Mouse (Mus musculus) small intestine, adult 2 months (tissue): ENCODE results near the gene As3mt. TPM values are rescaled to one million over a fixed set of nuclear protein-coding genes. Genes with fewer than 3 reads are reported as not detected.

Experiments
- H3K27ac ChIP-seq: fragments of 200-500 bp; 2 replicates; pipeline ENCODE4 v1.5.1; 2012; ENCODE audit warnings: low read depth, low read length, control low read depth, inconsistent platforms; ENCODE audit not compliant: insufficient read depth
- H3K27me3 ChIP-seq: fragments of 200-500 bp; 2 replicates; pipeline ENCODE4 v1.6.1; 2012; ENCODE audit warnings: mild to moderate bottlenecking, moderate library complexity, low read length, inconsistent platforms; ENCODE audit not compliant: control insufficient read depth, insufficient read depth
- H3K36me3 ChIP-seq: fragments of 200-500 bp; 2 replicates; pipeline ENCODE4 v1.6.1; 2012; ENCODE audit warnings: mild to moderate bottlenecking, low read length, control low read depth, inconsistent platforms; ENCODE audit not compliant: control insufficient read depth, insufficient read depth
- H3K4me1 ChIP-seq: fragments of 200-500 bp; 2 replicates; pipeline ENCODE4 v1.6.1; 2012; ENCODE audit warnings: low read length, inconsistent platforms, mixed read lengths; ENCODE audit not compliant: control insufficient read depth, insufficient read depth, insufficient read length
- H3K4me3 ChIP-seq: fragments of 200-500 bp; 2 replicates; pipeline ENCODE4 v1.5.1; 2012; ENCODE audit warnings: low read depth, mild to moderate bottlenecking, control low read depth, inconsistent platforms, low read length, moderate library complexity
- CTCF ChIP-seq: fragments of 200-500 bp; IDR thresholded peaks from 2 replicates; pipeline ENCODE4 v1.5.1; 2012; ENCODE audit warnings: low read depth, mild to moderate bottlenecking, control low read depth, inconsistent platforms, low read length, moderate library complexity, mixed read lengths; ENCODE audit not compliant: insufficient replicate concordance, insufficient read length; ENCODE audit errors: extremely low read depth
- POLR2A ChIP-seq: fragments of 200-500 bp; IDR thresholded peaks from 2 replicates; pipeline ENCODE4 v1.6.1; 2012; ENCODE audit warnings: low read depth, mild to moderate bottlenecking, control low read depth, inconsistent platforms, low read length, moderate library complexity
- WGBS: fragments of 180-500 bp; shearing (Covaris S2); methylation state at CpG from one replicate; pipeline ENCODE4 v1.1.7; 2018; 5-methylcytosine and 5-hydroxymethylcytosine counted together
- polyA plus RNA-seq: library from polyadenylated mRNA; depleted of rRNA; stranded (reverse); fragments of >200 nt; gene quantifications from 2 replicates; pipeline ENCODE4 v1.2.3, GENCODE M21; 2012

Gene As3mt
- polyA plus RNA-seq, 1 experiment, result 10.3 TPM

DNA sequence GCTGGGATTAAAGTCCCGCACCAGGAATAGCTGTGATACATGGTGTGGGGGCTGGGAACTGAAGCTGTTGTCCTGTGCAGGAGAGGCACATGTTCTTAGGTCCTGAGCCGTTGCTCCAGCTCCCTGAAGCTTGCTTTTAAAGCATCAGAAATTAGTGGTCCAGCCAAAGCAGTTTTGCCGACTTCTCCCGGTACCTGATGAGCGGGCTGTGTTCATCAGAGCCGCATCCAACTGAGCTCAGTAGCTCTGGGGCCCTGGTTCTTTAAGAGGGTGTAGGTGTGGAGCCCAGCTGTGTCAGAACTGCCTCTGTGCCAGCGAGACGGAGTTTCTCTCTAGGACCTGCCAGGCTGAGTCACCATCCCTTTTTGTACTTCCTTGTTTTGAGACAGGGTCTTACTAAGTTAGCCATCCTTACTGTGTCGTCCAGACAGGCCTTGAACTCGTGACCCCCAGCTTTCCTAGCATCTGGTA lies 8.2 kb upstream of the As3mt start:
- WGBS, result 61% methylated on average over 10 of the region's 10 CpGs
- TF ChIP-seq CTCF, result no peak
- TF ChIP-seq POLR2A, result no peak
- H3K36me3 ChIP-seq, result peaks cover 6% of the 10 kb centered on the region

DNA sequence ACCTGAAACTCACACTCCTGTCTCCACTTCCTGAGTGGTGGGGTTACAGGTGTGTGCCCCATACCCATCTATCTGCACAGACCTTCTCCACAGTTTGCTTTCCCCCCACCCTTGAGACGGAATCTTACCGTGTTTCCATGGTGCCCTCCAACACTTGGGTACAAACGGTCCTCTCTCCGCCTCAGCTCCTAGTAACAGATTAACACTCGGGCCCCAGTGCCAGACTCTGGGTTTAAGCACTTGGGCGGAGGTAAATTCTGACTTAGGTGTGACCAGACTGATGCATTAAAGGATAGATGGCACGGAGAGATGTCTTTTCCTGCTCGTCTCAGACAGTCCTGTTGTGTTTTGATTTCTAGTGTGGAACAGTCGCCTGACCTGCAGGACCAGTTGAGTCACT lies 6.1 kb upstream of the As3mt start:
- TF ChIP-seq CTCF (no peak), POLR2A (no peak)
- WGBS, result 75% methylated on average over 9 of the region's 9 CpGs
- Histone ChIP-seq H3K4me1 (peaks cover 4% of the 10 kb centered on the region; the same call in 1 of the 2 replicates), H3K27ac (no peak overlapping the region), H3K36me3 (peaks cover 6% of the 10 kb centered on the region), H3K27me3 (no peaks in the 10 kb centered on the region), H3K4me3 (no peak overlapping the region)

More for the DNA sequence above, 8.2 kb upstream of the As3mt start:
- H3K27me3 ChIP-seq, result no peaks in the 10 kb centered on the region
- no peak overlapping the region for H3K27ac ChIP-seq
- H3K4me3 ChIP-seq, result no peak overlapping the region
- H3K4me1 ChIP-seq, result peaks cover 4% of the 10 kb centered on the region; the same call in 1 of the 2 replicates

- Histone ChIP-seq H3K4me3 (no peak overlapping the region), H3K36me3 (peaks cover 9% of the 10 kb centered on the region), H3K4me1 (peaks cover 10% of the 10 kb centered on the region; the same call in 1 of the 2 replicates), H3K27ac (no peak overlapping the region), H3K27me3 (no peaks in the 10 kb centered on the region)
- 77% methylated on average over 7 of the region's 7 CpGs for WGBS
- TF ChIP-seq POLR2A, result no peak
- TF ChIP-seq CTCF, result no peak
These were observed 1.3 kb upstream of the As3mt start for GRCm38 (mm10) chr19:46705779-46706495.

GRCm38 (mm10) chr19:46706540-46707295 lies 540 bp upstream of the As3mt start:
- Histone ChIP-seq H3K36me3 (peaks cover 5% of the 10 kb centered on the region; the same call in 1 of the 2 replicates), H3K27me3 (no peaks in the 10 kb centered on the region), H3K4me1 (peaks cover 10% of the 10 kb centered on the region; the same call in 1 of the 2 replicates), H3K27ac (peak overlapping the region; percentile 63), H3K4me3 (no peak overlapping the region)
- no peak for TF ChIP-seq POLR2A
- TF ChIP-seq CTCF, result no peak
- 43% methylated on average over 9 of the region's 9 CpGs for WGBS

GRCm38 (mm10) chr19:46710614-46711013 lies 3.4 kb downstream of the As3mt start:
- Histone ChIP-seq H3K27me3 (no peaks in the 10 kb centered on the region), H3K27ac (no peak overlapping the region), H3K36me3 (peaks cover 16% of the 10 kb centered on the region), H3K4me3 (no peak overlapping the region), H3K4me1 (peaks cover 10% of the 10 kb centered on the region; the same call in 1 of the 2 replicates)
- WGBS, result 91% methylated on average over 4 of the region's 4 CpGs
- TF ChIP-seq POLR2A, result no peak
- no peak for TF ChIP-seq CTCF

DNA sequence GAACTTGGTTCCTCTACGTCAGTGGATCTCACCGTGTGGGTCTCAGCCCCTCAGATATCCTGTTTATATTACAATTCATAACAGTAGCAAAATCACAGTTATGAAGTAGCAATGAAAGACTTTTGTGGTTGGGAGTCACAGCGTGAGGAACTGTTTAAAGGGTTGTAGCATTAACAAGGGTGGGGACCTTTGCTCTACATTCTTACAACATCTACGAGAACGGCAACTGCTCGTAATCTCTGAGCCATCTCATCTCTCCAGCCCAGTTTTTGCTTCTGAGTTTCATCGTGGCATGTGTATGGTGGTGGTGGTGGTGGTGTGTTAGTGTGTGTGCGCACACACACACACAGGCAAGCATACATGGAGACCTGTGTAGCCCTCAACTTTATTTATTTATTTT lies 7.0 kb downstream of the As3mt start:
- TF ChIP-seq CTCF, result no peak
- TF ChIP-seq POLR2A, result no peak
- 85% methylated on average over 8 of the region's 8 CpGs for WGBS

GRCm38 (mm10) chr19:46715016-46715415 lies 7.8 kb downstream of the As3mt start:
- 87% methylated on average over 8 of the region's 8 CpGs for WGBS
- Histone ChIP-seq H3K27ac (no peak overlapping the region), H3K4me3 (no peak overlapping the region), H3K4me1 (no peaks in the 10 kb centered on the region; the same call in 1 of the 2 replicates), H3K36me3 (peaks cover 37% of the 10 kb centered on the region), H3K27me3 (no peaks in the 10 kb centered on the region)
- TF ChIP-seq CTCF (no peak), POLR2A (no peak)

More for the DNA sequence above, 7.0 kb downstream of the As3mt start:
- H3K4me3 ChIP-seq, result no peak overlapping the region
- peaks cover 31% of the 10 kb centered on the region for H3K36me3 ChIP-seq
- H3K4me1 ChIP-seq, result no peaks in the 10 kb centered on the region; the same call in 1 of the 2 replicates
- no peaks in the 10 kb centered on the region for H3K27me3 ChIP-seq
- H3K27ac ChIP-seq, result no peak overlapping the region
